Mouse (Mus musculus) bone marrow macrophage, adult 2 months (primary cell): ENCODE data around the gene Pilrb2. TPM values are rescaled to one million over a fixed set of nuclear protein-coding genes. Genes with fewer than 3 reads are reported as not detected.

ENCODE experiments used
- H3K27ac ChIP-seq: 2 replicates; pipeline ENCODE4 v1.5.1; 2012; ENCODE audit warnings: low read depth, low read length; ENCODE audit not compliant: insufficient read depth
- H3K4me1 ChIP-seq: 2 replicates; pipeline ENCODE4 v1.6.1; 2012; ENCODE audit warnings: low read length; ENCODE audit not compliant: control insufficient read depth, insufficient read depth
- H3K4me3 ChIP-seq: 2 replicates; pipeline ENCODE4 v1.5.1; 2012; ENCODE audit warnings: mild to moderate bottlenecking, low read length, moderate library complexity; ENCODE audit not compliant: insufficient read depth
- CTCF ChIP-seq: IDR thresholded peaks from 2 replicates; pipeline ENCODE4 v1.5.1; 2012; ENCODE audit warnings: low read depth, mild to moderate bottlenecking, low read length, moderate library complexity
- POLR2A ChIP-seq: IDR thresholded peaks from 2 replicates; pipeline ENCODE4 v1.6.1; 2012; ENCODE audit warnings: mild to moderate bottlenecking, low read depth, low read length, borderline replicate concordance
- polyA plus RNA-seq: library from polyadenylated mRNA; stranded (reverse); fragments of >200 nt; gene quantifications from 2 replicates; pipeline ENCODE4 v1.2.4, GENCODE M21; 2012; ENCODE audit not compliant: missing spikeins, insufficient read depth, insufficient read length

Gene Pilrb2
- polyA plus RNA-seq, 1 experiment = 37.4 TPM

GRCm38 (mm10) chr5:137817466-137818222 is 54.0 kb downstream of the Pilrb2 start:
- TF ChIP-seq CTCF (no peak), POLR2A (no peak)
- H3K4me3 ChIP-seq = no peak overlapping the region
- H3K27ac ChIP-seq = 0 out of 2 replicates have a peak overlapping the region, but pooled peaks have one; percentile 11
- peaks cover 34% of the 10 kb centered on the region for H3K4me1 ChIP-seq

Other genes with a start within 250 kb of the Pilrb2 start
- gene Fbxo24, start 242.8 kb downstream of the Pilrb2 start, polyA plus RNA-seq = not detected in 2 replicates
- gene Lrch4, start 242.7 kb downstream of the Pilrb2 start, polyA plus RNA-seq = 209 and 221 TPM in 2 replicates
- 37.5 and 42.1 TPM in 2 replicates for gene Gm20605, start 242.6 kb downstream of the Pilrb2 start, polyA plus RNA-seq
- 107 and 128 TPM in 2 replicates for gene Sap25, start 230.5 kb downstream of the Pilrb2 start, polyA plus RNA-seq
- not detected in 2 replicates for gene Irs3, start 226.1 kb downstream of the Pilrb2 start, polyA plus RNA-seq
- 18.1 and 22.5 TPM in 2 replicates for gene Agfg2, start 187.1 kb downstream of the Pilrb2 start, polyA plus RNA-seq
- 1.5 and 1.9 TPM in 2 replicates for gene Nyap1, start 130.2 kb downstream of the Pilrb2 start, polyA plus RNA-seq
- 179 and 198 TPM in 2 replicates for gene Tsc22d4, start 126.1 kb downstream of the Pilrb2 start, polyA plus RNA-seq
- gene Ppp1r35, start 93.0 kb downstream of the Pilrb2 start, polyA plus RNA-seq = 28.3 and 36.2 TPM in 2 replicates
- 31.3 and 35.4 TPM in 2 replicates for gene Mepce, start 84.2 kb downstream of the Pilrb2 start, polyA plus RNA-seq
- gene Zcwpw1, start 84.0 kb downstream of the Pilrb2 start, polyA plus RNA-seq = 6.1 TPM in 2 replicates
- 15.5 and 16.8 TPM in 2 replicates for gene Pilra, start 35.5 kb downstream of the Pilrb2 start, polyA plus RNA-seq
- gene Pilrb1, start 13.7 kb downstream of the Pilrb2 start, polyA plus RNA-seq = 15.2 and 19.7 TPM in 2 replicates
- gene Cyp3a13, start 49.8 kb upstream of the Pilrb2 start, polyA plus RNA-seq = not detected in 2 replicates
- not detected in 2 replicates for gene Gjc3, start 91.3 kb upstream of the Pilrb2 start, polyA plus RNA-seq
- not detected in 2 replicates for gene Azgp1, start 109.7 kb upstream of the Pilrb2 start, polyA plus RNA-seq
- not detected in 2 replicates for gene Smok3a, start 149.4 kb upstream of the Pilrb2 start, polyA plus RNA-seq
- not detected in 2 replicates for gene Smok3b, start 149.6 kb upstream of the Pilrb2 start, polyA plus RNA-seq
- not detected in 2 replicates for gene Smok3c, start 181.4 kb upstream of the Pilrb2 start, polyA plus RNA-seq
- gene Zkscan1, start 213.3 kb upstream of the Pilrb2 start, polyA plus RNA-seq = 10.5 and 12.0 TPM in 2 replicates
- 14.0 and 15.0 TPM in 2 replicates for gene Zscan21, start 245.1 kb upstream of the Pilrb2 start, polyA plus RNA-seq